Mouse (Mus musculus) common myeloid progenitor, adult 5-6 weeks (primary cell): Measurements from ENCODE around the gene Ankrd40. TPM values are rescaled to one million over a fixed set of nuclear protein-coding genes. Genes with fewer than 3 reads are reported as not detected.

Experiments used
- ATAC-seq: replicated peaks from 2 replicates; pipeline ENCODE4 v1.8.0; 2016; ENCODE audit warnings: low read depth, mild to moderate bottlenecking, moderate TSS enrichment, inconsistent platforms; ENCODE audit not compliant: poor library complexity, severe bottlenecking
- total RNA-seq: library from RNA; stranded (forward); fragments of 200-1000, 187-1606 nt; gene quantifications from 2 replicates; pipeline ENCODE4 v1.2.3, GENCODE M21; 2017

Gene Ankrd40
- total RNA-seq, 1 experiment from 2014 or later: 56.7 TPM

- ATAC-seq: no peak
These were observed 63.0 kb downstream of the Ankrd40 start for GRCm38 (mm10) chr11:94390825-94391224.

Other genes with a start within 250 kb of the Ankrd40 start
- 8.6 and 10.3 TPM in 2 replicates for gene Tob1, start 116.5 kb upstream of the Ankrd40 start, total RNA-seq
- 0.41 and 0.58 TPM in 2 replicates for gene Wfikkn2, start 82.0 kb upstream of the Ankrd40 start, total RNA-seq
- gene Gm21885, start 46.1 kb upstream of the Ankrd40 start, total RNA-seq: not detected in 2 replicates
- gene Luc7l3, start 6.0 kb upstream of the Ankrd40 start, total RNA-seq: 345 and 486 TPM in 2 replicates
- gene Abcc3, start 65.0 kb downstream of the Ankrd40 start, total RNA-seq: 0.27 TPM in 1 of 2 replicates, not detected in the other
- 0.34 TPM in 1 of 2 replicates, not detected in the other for gene Cacna1g, start 146.2 kb downstream of the Ankrd40 start, total RNA-seq
- gene Spata20, start 158.2 kb downstream of the Ankrd40 start, total RNA-seq: not detected in 2 replicates
- not detected in 2 replicates for gene Epn3, start 172.0 kb downstream of the Ankrd40 start, total RNA-seq
- 0.55 and 10.8 TPM in 2 replicates for gene Mycbpap, start 193.7 kb downstream of the Ankrd40 start, total RNA-seq
- 6.2 and 10.6 TPM in 2 replicates for gene Rsad1, start 221.3 kb downstream of the Ankrd40 start, total RNA-seq
- not detected in 2 replicates for gene Chad, start 237.0 kb downstream of the Ankrd40 start, total RNA-seq